Mouse (Mus musculus): ENCODE measurements at regions not wholly inside any gene's neighbourhood (a gene's known extent, or its start where the extent isn't known, plus 50 kb on each side); places are given as distances from the start of the nearest gene placed in this dataset.

GRCm38 (mm10) chr6:14298167-14298566, 426.8 kb upstream of the 2610001J05Rik start:
- no peaks in the 10 kb centered on the region for H3K4me1 ChIP-seq (ENCODE audit: control insufficient read depth, insufficient read depth, low read length)
- H3K36me3 ChIP-seq (ENCODE audit: control insufficient read depth, insufficient read depth, low read length) = no peaks in the 10 kb centered on the region
- no peak overlapping the region for H3K27ac ChIP-seq (replicated peaks; ENCODE audit: low read depth, low read length)
- no peaks in the 10 kb centered on the region for H3K9me3 ChIP-seq (ENCODE audit: control insufficient read depth, low read length)
- no peak overlapping the region for H3K4me3 ChIP-seq (ENCODE audit: low read depth, low read length)
- H3K4me2 ChIP-seq (ENCODE audit: low read depth, severe bottlenecking) = no peak overlapping the region
- H3K9ac ChIP-seq (ENCODE audit: low read length) = no peak overlapping the region
- DNase-seq (ENCODE audit: low spot score) = no peak
- no peak for ATAC-seq (ENCODE audit: insufficient number of reproducible peaks, low FRiP score, low TSS enrichment, low read depth)
- no peaks in the 10 kb centered on the region for H3K27me3 ChIP-seq (ENCODE audit: control insufficient read depth, insufficient read depth, low read length)

- Histone ChIP-seq H3K27ac (replicated peaks; ENCODE audit: low read depth, low read length) (no peak overlapping the region), H3K27me3 (ENCODE audit: control insufficient read depth, insufficient read depth, low read length) (no peaks in the 10 kb centered on the region), H3K4me1 (ENCODE audit: control insufficient read depth, insufficient read depth, low read length) (no peaks in the 10 kb centered on the region), H3K36me3 (ENCODE audit: control insufficient read depth, insufficient read depth, low read length) (no peaks in the 10 kb centered on the region), H3K9me3 (ENCODE audit: control insufficient read depth, low read length) (no peaks in the 10 kb centered on the region), H3K9ac (ENCODE audit: low read length) (no peak overlapping the region), H3K4me2 (ENCODE audit: low read depth, severe bottlenecking) (no peak overlapping the region), H3K4me3 (ENCODE audit: low read depth, low read length) (no peak overlapping the region)
- ATAC-seq (ENCODE audit: insufficient number of reproducible peaks, low FRiP score, low TSS enrichment, low read depth) = no peak
- DNase-seq (ENCODE audit: low spot score) = no peak
These were observed 426.1 kb upstream of the 2610001J05Rik start for GRCm38 (mm10) chr6:14297428-14297827.

DNA sequence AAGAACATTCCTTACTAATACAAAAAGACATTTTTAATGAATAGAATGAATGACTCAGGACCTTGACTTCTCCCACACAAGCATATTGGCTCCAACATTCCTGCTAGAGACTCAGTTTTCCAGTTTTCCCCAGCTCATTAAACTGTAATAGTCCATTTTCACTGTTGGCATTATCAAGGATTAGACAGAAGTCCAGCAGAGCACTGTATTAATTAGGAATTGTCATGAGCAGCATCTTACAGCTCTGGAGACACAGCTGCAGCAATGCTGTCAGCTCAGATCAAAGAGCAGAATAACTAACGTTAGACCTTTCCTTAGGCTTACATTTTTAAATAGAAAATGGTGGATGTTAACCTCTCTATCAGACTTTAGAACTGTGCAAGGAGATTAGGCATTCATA, 419.5 kb upstream of the 2610001J05Rik start:
- Histone ChIP-seq H3K9me3 (ENCODE audit: control insufficient read depth, low read length) (no peaks in the 10 kb centered on the region), H3K27me3 (ENCODE audit: control insufficient read depth, insufficient read depth, low read length) (no peaks in the 10 kb centered on the region), H3K4me1 (ENCODE audit: control insufficient read depth, insufficient read depth, low read length) (no peaks in the 10 kb centered on the region), H3K4me3 (ENCODE audit: low read depth, low read length) (no peak overlapping the region), H3K36me3 (ENCODE audit: control insufficient read depth, insufficient read depth, low read length) (no peaks in the 10 kb centered on the region), H3K9ac (ENCODE audit: low read length) (no peak overlapping the region), H3K4me2 (ENCODE audit: low read depth, severe bottlenecking) (no peak overlapping the region), H3K27ac (replicated peaks; ENCODE audit: low read depth, low read length) (no peak overlapping the region)
- WGBS = 55% methylated on average over 1 of the region's 1 CpGs
- no peak for DNase-seq (ENCODE audit: low spot score)
- no peak for ATAC-seq (ENCODE audit: insufficient number of reproducible peaks, low FRiP score, low TSS enrichment, low read depth)

- ATAC-seq (ENCODE audit: insufficient number of reproducible peaks, low FRiP score, low TSS enrichment, low read depth) (no peak), DNase-seq (ENCODE audit: low spot score) (no peak)
- Histone ChIP-seq H3K4me3 (ENCODE audit: low read depth, low read length) (no peak overlapping the region), H3K4me2 (ENCODE audit: low read depth, severe bottlenecking) (no peak overlapping the region), H3K4me1 (ENCODE audit: control insufficient read depth, insufficient read depth, low read length) (no peaks in the 10 kb centered on the region), H3K9me3 (ENCODE audit: control insufficient read depth, low read length) (no peaks in the 10 kb centered on the region), H3K36me3 (ENCODE audit: control insufficient read depth, insufficient read depth, low read length) (no peaks in the 10 kb centered on the region), H3K9ac (ENCODE audit: low read length) (no peak overlapping the region), H3K27me3 (ENCODE audit: control insufficient read depth, insufficient read depth, low read length) (no peaks in the 10 kb centered on the region), H3K27ac (replicated peaks; ENCODE audit: low read depth, low read length) (no peak overlapping the region)
- WGBS = 87% methylated on average over 2 of the region's 2 CpGs
These were observed 410.2 kb upstream of the 2610001J05Rik start for GRCm38 (mm10) chr6:14281476-14281875.

DNA sequence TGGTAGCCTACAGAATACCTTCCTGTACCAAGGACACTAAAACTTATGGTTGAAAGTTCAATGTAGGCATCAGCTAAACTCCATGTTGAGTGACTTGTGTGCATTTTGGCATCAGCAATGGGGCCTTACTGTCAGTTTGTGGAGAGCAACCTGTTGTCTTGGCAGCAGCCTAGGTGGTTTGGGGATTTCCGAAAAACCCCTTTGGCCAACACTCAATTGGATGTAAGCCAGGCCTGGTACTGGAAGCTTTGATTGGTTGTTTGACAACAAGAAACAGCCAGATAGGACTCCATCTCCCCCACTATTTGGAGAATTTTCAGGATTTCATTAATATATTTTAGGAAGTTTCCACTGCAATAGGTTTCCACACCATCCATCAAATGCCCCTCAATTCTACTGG, 390.6 kb upstream of the 2610001J05Rik start:
- Histone ChIP-seq H3K27me3 (ENCODE audit: control insufficient read depth, insufficient read depth, low read length) (no peaks in the 10 kb centered on the region), H3K4me3 (ENCODE audit: low read depth, low read length) (no peak overlapping the region), H3K4me2 (ENCODE audit: low read depth, severe bottlenecking) (no peak overlapping the region), H3K4me1 (ENCODE audit: control insufficient read depth, insufficient read depth, low read length) (no peaks in the 10 kb centered on the region), H3K27ac (replicated peaks; ENCODE audit: low read depth, low read length) (no peak overlapping the region), H3K9me3 (ENCODE audit: control insufficient read depth, low read length) (no peaks in the 10 kb centered on the region), H3K9ac (ENCODE audit: low read length) (no peak overlapping the region), H3K36me3 (ENCODE audit: control insufficient read depth, insufficient read depth, low read length) (no peaks in the 10 kb centered on the region)
- DNase-seq (ENCODE audit: low spot score) (no peak), ATAC-seq (ENCODE audit: insufficient number of reproducible peaks, low FRiP score, low TSS enrichment, low read depth) (no peak)
- 78% methylated on average over 1 of the region's 1 CpGs for WGBS

DNA sequence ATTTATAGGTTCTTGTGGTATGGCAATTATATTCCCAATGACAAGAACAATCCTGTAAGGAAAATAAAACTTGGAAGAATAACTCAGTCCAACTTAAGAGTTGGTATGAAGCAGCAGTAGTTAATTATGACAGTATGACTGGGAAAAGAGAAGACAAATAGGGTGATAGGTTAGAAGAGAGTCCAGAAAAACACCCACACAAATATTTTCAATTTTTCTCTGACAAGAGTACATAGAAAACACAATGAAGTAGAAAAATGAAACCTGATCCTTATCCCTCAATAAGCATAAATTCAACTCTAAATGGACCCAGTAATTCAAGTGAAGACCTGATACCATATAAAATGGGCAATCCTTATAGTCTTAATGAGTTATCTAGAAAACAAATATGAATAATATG, 369.0 kb upstream of the 2610001J05Rik start:
- H3K36me3 ChIP-seq (ENCODE audit: control insufficient read depth, insufficient read depth, low read length) = no peaks in the 10 kb centered on the region
- H3K4me1 ChIP-seq (ENCODE audit: control insufficient read depth, insufficient read depth, low read length) = no peaks in the 10 kb centered on the region
- H3K9ac ChIP-seq (ENCODE audit: low read length) = no peak overlapping the region
- no peak overlapping the region for H3K27ac ChIP-seq (replicated peaks; ENCODE audit: low read depth, low read length)
- ATAC-seq (ENCODE audit: insufficient number of reproducible peaks, low FRiP score, low TSS enrichment, low read depth) (no peak), DNase-seq (ENCODE audit: low spot score) (no peak)
- H3K9me3 ChIP-seq (ENCODE audit: control insufficient read depth, low read length) = no peaks in the 10 kb centered on the region
- no peak overlapping the region for H3K4me2 ChIP-seq (ENCODE audit: low read depth, severe bottlenecking)
- H3K4me3 ChIP-seq (ENCODE audit: low read depth, low read length) = no peak overlapping the region
- H3K27me3 ChIP-seq (ENCODE audit: control insufficient read depth, insufficient read depth, low read length) = no peaks in the 10 kb centered on the region

DNA sequence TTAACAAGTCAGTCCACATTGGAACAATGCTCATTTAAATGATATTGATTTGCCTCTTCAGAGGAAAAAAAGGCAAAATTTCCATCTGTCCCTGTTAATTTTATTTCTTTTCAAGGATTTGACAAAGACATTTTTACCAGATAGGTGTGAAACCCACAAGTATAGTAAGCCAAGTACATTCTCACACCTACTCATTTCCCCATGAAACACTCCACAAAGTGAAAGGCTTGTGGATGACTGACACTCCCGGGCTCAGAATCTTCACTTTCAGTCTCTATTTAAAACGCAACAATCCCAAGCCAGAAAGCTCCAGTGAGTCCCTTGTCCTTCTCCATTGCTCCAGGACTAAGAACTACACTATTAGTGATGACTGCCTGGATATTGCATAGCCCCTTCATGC, 367.8 kb upstream of the 2610001J05Rik start:
- Histone ChIP-seq H3K4me3 (ENCODE audit: low read depth, low read length) (no peak overlapping the region), H3K27me3 (ENCODE audit: control insufficient read depth, insufficient read depth, low read length) (no peaks in the 10 kb centered on the region)

GRCm38 (mm10) chr6:14230823-14231222, 359.5 kb upstream of the 2610001J05Rik start:
- 91% methylated on average over 2 of the region's 2 CpGs for WGBS
- no peak overlapping the region for H3K9ac ChIP-seq (ENCODE audit: low read length)
- H3K9me3 ChIP-seq (ENCODE audit: control insufficient read depth, low read length) = no peaks in the 10 kb centered on the region
- no peak overlapping the region for H3K4me2 ChIP-seq (ENCODE audit: low read depth, severe bottlenecking)
- H3K36me3 ChIP-seq (ENCODE audit: control insufficient read depth, insufficient read depth, low read length) = no peaks in the 10 kb centered on the region
- no peak overlapping the region for H3K27ac ChIP-seq (replicated peaks; ENCODE audit: low read depth, low read length)
- DNase-seq (ENCODE audit: low spot score) (no peak), ATAC-seq (ENCODE audit: insufficient number of reproducible peaks, low FRiP score, low TSS enrichment, low read depth) (no peak)
- no peaks in the 10 kb centered on the region for H3K4me1 ChIP-seq (ENCODE audit: control insufficient read depth, insufficient read depth, low read length)
- H3K4me3 ChIP-seq (ENCODE audit: low read depth, low read length) = no peak overlapping the region
- no peaks in the 10 kb centered on the region for H3K27me3 ChIP-seq (ENCODE audit: control insufficient read depth, insufficient read depth, low read length)

More for the DNA sequence above, 367.8 kb upstream of the 2610001J05Rik start:
- WGBS = 88% methylated on average over 2 of the region's 2 CpGs
- Histone ChIP-seq H3K9me3 (ENCODE audit: control insufficient read depth, low read length) (no peaks in the 10 kb centered on the region), H3K36me3 (ENCODE audit: control insufficient read depth, insufficient read depth, low read length) (no peaks in the 10 kb centered on the region), H3K4me2 (ENCODE audit: low read depth, severe bottlenecking) (no peak overlapping the region), H3K9ac (ENCODE audit: low read length) (no peak overlapping the region), H3K27ac (replicated peaks; ENCODE audit: low read depth, low read length) (no peak overlapping the region), H3K4me1 (ENCODE audit: control insufficient read depth, insufficient read depth, low read length) (no peaks in the 10 kb centered on the region)
- ATAC-seq (ENCODE audit: insufficient number of reproducible peaks, low FRiP score, low TSS enrichment, low read depth) = no peak
- DNase-seq (ENCODE audit: low spot score) = no peak

DNA sequence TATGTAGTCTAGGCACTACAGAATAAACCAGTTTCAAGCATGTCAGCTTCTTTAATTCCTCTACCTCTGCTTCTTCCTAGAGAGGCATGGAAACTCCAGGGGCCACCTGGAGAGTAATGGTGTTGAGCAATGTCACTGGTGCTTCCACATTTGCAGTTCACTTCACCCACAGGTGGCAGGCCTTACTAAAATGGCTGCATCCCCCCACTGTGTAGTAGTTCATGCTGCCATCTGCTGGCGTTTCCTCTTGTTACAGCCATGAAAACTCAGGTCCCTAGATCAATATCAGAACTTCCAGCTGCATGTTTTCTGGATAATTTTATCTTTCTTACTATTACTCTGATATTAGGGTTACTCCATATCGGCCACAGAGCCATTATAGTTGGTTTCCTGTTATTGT, 336.2 kb upstream of the 2610001J05Rik start:
- Histone ChIP-seq H3K4me3 (ENCODE audit: low read depth, low read length) (no peak overlapping the region), H3K27me3 (ENCODE audit: control insufficient read depth, insufficient read depth, low read length) (no peaks in the 10 kb centered on the region), H3K27ac (replicated peaks; ENCODE audit: low read depth, low read length) (no peak overlapping the region), H3K4me1 (ENCODE audit: control insufficient read depth, insufficient read depth, low read length) (no peaks in the 10 kb centered on the region), H3K9me3 (ENCODE audit: control insufficient read depth, low read length) (no peaks in the 10 kb centered on the region), H3K36me3 (ENCODE audit: control insufficient read depth, insufficient read depth, low read length) (no peaks in the 10 kb centered on the region), H3K9ac (ENCODE audit: low read length) (no peak overlapping the region), H3K4me2 (ENCODE audit: low read depth, severe bottlenecking) (no peak overlapping the region)
- DNase-seq (ENCODE audit: low spot score) (peak; percentile 64), ATAC-seq (ENCODE audit: insufficient number of reproducible peaks, low FRiP score, low TSS enrichment, low read depth) (peak; percentile 67; the same call in 1 of the 2 replicates)
- WGBS = 22% methylated on average over 2 of the region's 2 CpGs
